ENCODE assay signal across 26 mouse cellular contexts in genomic region chr13:5737214-5737613, GRCm38 (mm10).
"Had no signal": no experiment of that assay in that cellular context is flagged by ENCODE, and none has a peak within 500 bp of the region (broad histone marks: within the 10 kb centered on the region; RNA-seq: fewer than 3 reads in every experiment).

No protein-coding gene starts in this region.

- H3K27ac ChIP-seq: heart, adult 2 months; heart, embryonic 13.5 days; heart, embryonic 15.5 days; hindbrain, embryonic 13.5 days; hindbrain, embryonic 15.5 days; hindbrain, postnatal 0 days; kidney, embryonic 15.5 days; kidney, postnatal 0 days; limb, embryonic 13.5 days; limb, embryonic 15.5 days had no signal

- ATAC-seq: forebrain, postnatal 0 days; hindbrain, postnatal 0 days; intestine, embryonic 16.5 days had no signal

- H3K4me2 ChIP-seq: heart, embryonic 11.5 days; heart, embryonic 13.5 days; heart, embryonic 15.5 days; hindbrain, embryonic 13.5 days; hindbrain, embryonic 15.5 days; kidney, embryonic 15.5 days; limb, embryonic 13.5 days; limb, embryonic 15.5 days had no signal

- H3K9ac ChIP-seq: forebrain, postnatal 0 days; heart, embryonic 13.5 days; heart, embryonic 15.5 days; hindbrain, embryonic 13.5 days; hindbrain, embryonic 15.5 days; kidney, embryonic 15.5 days; limb, embryonic 13.5 days; limb, embryonic 15.5 days had no signal

- H3K9me3 ChIP-seq: heart, embryonic 13.5 days; heart, embryonic 15.5 days; hindbrain, embryonic 13.5 days; hindbrain, embryonic 15.5 days; kidney, embryonic 15.5 days; limb, embryonic 13.5 days; limb, embryonic 15.5 days had no signal

- H3K36me3 ChIP-seq: heart, embryonic 13.5 days; heart, embryonic 15.5 days; hindbrain, embryonic 13.5 days; hindbrain, embryonic 15.5 days; kidney, embryonic 15.5 days; limb, embryonic 13.5 days; limb, embryonic 15.5 days had no signal

- H3K4me3 ChIP-seq: heart, adult 2 months; heart, embryonic 13.5 days; heart, embryonic 15.5 days; hindbrain, embryonic 13.5 days; hindbrain, embryonic 15.5 days; kidney, embryonic 15.5 days; limb, embryonic 13.5 days; limb, embryonic 15.5 days had no signal

- DNase-seq: forebrain, postnatal 0 days; gastrocnemius, postnatal 14 days; gastrocnemius, postnatal 36 days; heart, adult 11 months; heart, adult 2 months; heart, postnatal 14 days; heart, postnatal 36 days; kidney, adult 11 months; kidney, adult 2 months; kidney, adult 9 months; kidney, postnatal 14 days; kidney, postnatal 36 days; layer of hippocampus, adult 9-11 months; layer of hippocampus, postnatal 36 days; left cerebral cortex, postnatal 4 days had no signal

- H3K4me1 ChIP-seq: heart, embryonic 13.5 days; heart, embryonic 15.5 days; hindbrain, embryonic 13.5 days; hindbrain, embryonic 15.5 days; kidney, embryonic 15.5 days; limb, embryonic 13.5 days; limb, embryonic 15.5 days had no signal

- H3K27me3 ChIP-seq: heart, embryonic 13.5 days; heart, embryonic 15.5 days; hindbrain, embryonic 13.5 days; hindbrain, embryonic 15.5 days; kidney, embryonic 15.5 days; limb, embryonic 13.5 days; limb, embryonic 15.5 days had no signal
